Mouse (Mus musculus) midbrain, embryonic 15.5 days (tissue): Measurements from ENCODE around the gene Mast1. TPM values are rescaled to one million over a fixed set of nuclear protein-coding genes. Genes with fewer than 3 reads are reported as not detected.
"Not testable (repeated sequence)": the region's sequence is repeated elsewhere in the genome, so short reads cannot be mapped to it uniquely, and the experiment has no call there.

Experiments used
- ATAC-seq: fragments of 200-750 bp; cut with Nextera tagmentation; replicated peaks from 2 replicates; pipeline ENCODE4 v1.8.0; 2017; ENCODE audit warnings: moderate TSS enrichment
- H3K27ac ChIP-seq: fragments of 300-500 bp; sonication (generic); 2 replicates; pipeline ENCODE4 v1.5.1; 2015; ENCODE audit warnings: mild to moderate bottlenecking, inconsistent platforms
- H3K27me3 ChIP-seq: fragments of 300-500 bp; sonication (generic); replicated peaks from 2 replicates; pipeline ENCODE4 v1.6.1; 2015; ENCODE audit warnings: inconsistent platforms
- H3K36me3 ChIP-seq: fragments of 300-500 bp; sonication (generic); replicated peaks from 2 replicates; pipeline ENCODE4 v1.6.1; 2015; ENCODE audit warnings: inconsistent platforms
- H3K4me1 ChIP-seq: fragments of 300-500 bp; sonication (generic); 2 replicates; pipeline ENCODE4 v1.6.1; 2015; ENCODE audit warnings: inconsistent platforms
- H3K4me2 ChIP-seq: fragments of 300-500 bp; sonication (generic); 2 replicates; pipeline ENCODE4 v1.6.1; 2015; ENCODE audit warnings: inconsistent platforms, mild to moderate bottlenecking, moderate library complexity
- H3K4me3 ChIP-seq: fragments of 300-500 bp; sonication (generic); 2 replicates; pipeline ENCODE4 v1.5.1; 2015; ENCODE audit warnings: mild to moderate bottlenecking, inconsistent platforms
- H3K9ac ChIP-seq: fragments of 300-500 bp; sonication (generic); 2 replicates; pipeline ENCODE4 v1.6.1; 2015; ENCODE audit warnings: mild to moderate bottlenecking, inconsistent platforms
- H3K9me3 ChIP-seq: fragments of 300-500 bp; sonication (generic); 2 replicates; pipeline ENCODE4 v1.6.1; 2016; ENCODE audit warnings: inconsistent platforms
- WGBS: fragments of 180-500 bp; shearing (Covaris S2); methylation state at CpG from one replicate; pipeline ENCODE4 v1.1.7; 2015; ENCODE audit warnings: mixed read lengths; 5-methylcytosine and 5-hydroxymethylcytosine counted together
- polyA plus RNA-seq: library from polyadenylated mRNA; unstranded; fragments of >200 nt; fragmentation: Nextera tagmentation; extraction: Ambion mirVana; gene quantifications from 2 replicates; pipeline ENCODE4 v1.2.1, GENCODE M21; 2015

Gene Mast1
- polyA plus RNA-seq, 1 experiment from 2014 or later, result 84.8 TPM

GRCm38 (mm10) chr8:84911854-84912253 is 25.3 kb downstream of the Mast1 start:
- no peak overlapping the region for H3K9ac ChIP-seq
- H3K4me2 ChIP-seq, result no peak overlapping the region
- ATAC-seq, result no peak
- H3K4me1 ChIP-seq, result peaks cover 16% of the 10 kb centered on the region; the same call in 1 of the 2 replicates
- peaks cover 35% of the 10 kb centered on the region for H3K27me3 ChIP-seq
- 81% methylated on average over 9 of the region's 9 CpGs for WGBS
- no peaks in the 10 kb centered on the region for H3K9me3 ChIP-seq
- no peak overlapping the region for H3K4me3 ChIP-seq
- H3K36me3 ChIP-seq, result peaks cover 49% of the 10 kb centered on the region
- no peak overlapping the region for H3K27ac ChIP-seq

- Histone ChIP-seq H3K4me1 (peaks cover 16% of the 10 kb centered on the region; the same call in 1 of the 2 replicates), H3K4me2 (no peak overlapping the region), H3K27ac (no peak overlapping the region), H3K36me3 (peaks cover 36% of the 10 kb centered on the region), H3K9ac (no peak overlapping the region), H3K27me3 (peaks cover 34% of the 10 kb centered on the region), H3K4me3 (no peak overlapping the region), H3K9me3 (no peaks in the 10 kb centered on the region)
- no peak for ATAC-seq
- WGBS, result 92% methylated on average over 6 of the region's 6 CpGs
These were observed 26.6 kb downstream of the Mast1 start for GRCm38 (mm10) chr8:84910551-84910950.

GRCm38 (mm10) chr8:84909949-84910348 is 27.2 kb downstream of the Mast1 start:
- no peak overlapping the region for H3K4me2 ChIP-seq
- H3K4me1 ChIP-seq, result peaks cover 16% of the 10 kb centered on the region; the same call in 1 of the 2 replicates
- no peak overlapping the region for H3K9ac ChIP-seq
- 94% methylated on average over 5 of the region's 5 CpGs for WGBS
- no peak overlapping the region for H3K4me3 ChIP-seq
- no peak for ATAC-seq
- peaks cover 30% of the 10 kb centered on the region for H3K36me3 ChIP-seq
- no peaks in the 10 kb centered on the region for H3K9me3 ChIP-seq
- H3K27me3 ChIP-seq, result peaks cover 29% of the 10 kb centered on the region
- H3K27ac ChIP-seq, result no peak overlapping the region

DNA sequence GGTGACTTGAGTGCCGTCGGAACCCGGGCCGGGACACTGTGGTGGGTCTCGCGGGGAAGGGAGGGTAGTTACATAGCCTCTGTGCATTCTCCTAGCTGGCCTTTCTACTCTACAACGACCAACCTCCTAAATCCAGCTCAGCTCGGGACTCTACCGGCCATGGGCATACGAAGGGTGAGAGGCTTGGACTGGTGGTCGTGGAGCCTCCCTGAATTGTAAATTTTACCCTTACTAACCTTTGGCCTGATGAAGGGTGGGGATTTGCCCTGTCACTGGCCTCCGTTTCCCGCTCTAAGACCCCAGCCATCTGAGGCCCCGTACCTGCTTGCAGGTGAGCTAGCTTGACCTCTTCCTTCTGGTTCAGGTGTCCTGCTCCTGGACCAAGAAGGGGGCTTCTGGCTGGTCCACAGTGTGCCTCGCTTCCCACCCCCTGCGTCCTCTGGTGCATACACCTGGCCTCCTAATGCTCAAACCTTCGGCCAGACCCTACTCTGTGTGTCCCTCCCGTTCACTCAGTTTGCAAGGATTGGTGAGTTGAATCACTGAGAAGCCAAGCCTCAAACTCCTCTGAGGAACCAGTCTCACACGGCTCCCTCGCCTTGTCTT is 27.9 kb downstream of the Mast1 start:
- H3K27me3 ChIP-seq, result peaks cover 28% of the 10 kb centered on the region
- WGBS, result 49% methylated on average over 20 of the region's 20 CpGs
- no peaks in the 10 kb centered on the region for H3K9me3 ChIP-seq
- H3K36me3 ChIP-seq, result peaks cover 23% of the 10 kb centered on the region
- H3K27ac ChIP-seq, result no peak overlapping the region
- H3K9ac ChIP-seq, result no peak overlapping the region; the same call in 1 of the 2 replicates
- ATAC-seq, result peak; percentile 18
- peaks cover 16% of the 10 kb centered on the region; the same call in 1 of the 2 replicates for H3K4me1 ChIP-seq
- peak overlapping the region; percentile 33 for H3K4me3 ChIP-seq
- peak overlapping the region; percentile 50 for H3K4me2 ChIP-seq

GRCm38 (mm10) chr8:84908421-84909161 is 28.6 kb downstream of the Mast1 start, which contains the start of gene Dnase2a:
Gene Dnase2a (plus strand): TSS chr8:84908560.
- H3K27me3 ChIP-seq, result peaks cover 24% of the 10 kb centered on the region
- H3K27ac ChIP-seq, result no peak within 1 kb of the TSS
- ATAC-seq, result peak; percentile 65
- peak within 1 kb of the TSS; percentile 33 for H3K4me3 ChIP-seq
- peak within 1 kb of the TSS; percentile 17; the same call in 1 of the 2 replicates for H3K9ac ChIP-seq
- H3K4me1 ChIP-seq, result peaks cover 17% of the 10 kb centered on the region
- 2% methylated on average over 45 of the region's 45 CpGs for WGBS
- H3K4me2 ChIP-seq, result peak within 1 kb of the TSS; percentile 50
- no peaks in the 10 kb centered on the region for H3K9me3 ChIP-seq
- peaks cover 20% of the 10 kb centered on the region for H3K36me3 ChIP-seq

DNA sequence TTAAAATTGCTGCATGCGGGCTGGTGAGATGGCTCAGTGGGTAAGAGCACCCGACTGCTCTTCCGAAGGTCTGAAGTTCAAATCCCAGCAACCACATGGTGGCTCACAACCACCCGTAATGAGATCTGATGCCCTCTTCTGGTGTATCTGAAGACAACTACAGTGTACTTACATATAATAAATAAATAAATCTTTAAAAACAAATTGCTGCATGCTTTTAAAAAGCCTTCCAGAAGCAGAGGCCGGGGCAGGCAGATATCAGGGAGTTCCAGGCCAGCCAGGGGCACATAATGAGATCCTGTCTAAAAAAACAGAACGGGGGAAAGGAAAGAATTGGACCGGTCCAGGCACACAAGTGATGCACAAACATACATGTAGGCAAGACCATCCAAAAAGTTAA is 29.2 kb downstream of the Mast1 start:
- Histone ChIP-seq H3K4me3 (peak overlapping the region; percentile 33), H3K36me3 (peaks cover 16% of the 10 kb centered on the region), H3K27me3 (peaks cover 24% of the 10 kb centered on the region), H3K4me1 (peaks cover 21% of the 10 kb centered on the region), H3K4me2 (peak overlapping the region; percentile 50)
- not testable (repeated sequence) for H3K9me3 ChIP-seq, H3K27ac ChIP-seq, H3K9ac ChIP-seq, ATAC-seq
- 23% methylated on average over 7 of the region's 7 CpGs for WGBS

- H3K9me3 ChIP-seq, result no peaks in the 10 kb centered on the region
- H3K36me3 ChIP-seq, result peaks cover 12% of the 10 kb centered on the region
- H3K9ac ChIP-seq, result no peak overlapping the region
- peaks cover 26% of the 10 kb centered on the region for H3K27me3 ChIP-seq
- H3K4me2 ChIP-seq, result no peak overlapping the region
- peaks cover 23% of the 10 kb centered on the region for H3K4me1 ChIP-seq
- 79% methylated on average over 8 of the region's 8 CpGs for WGBS
- H3K4me3 ChIP-seq, result no peak overlapping the region
- no peak overlapping the region for H3K27ac ChIP-seq
- no peak for ATAC-seq
These were observed 29.7 kb downstream of the Mast1 start for GRCm38 (mm10) chr8:84907493-84907892.

GRCm38 (mm10) chr8:84907037-84907436 is 30.1 kb downstream of the Mast1 start:
- no peaks in the 10 kb centered on the region for H3K9me3 ChIP-seq
- H3K9ac ChIP-seq, result no peak overlapping the region
- ATAC-seq, result no peak
- H3K36me3 ChIP-seq, result peaks cover 7% of the 10 kb centered on the region
- H3K4me3 ChIP-seq, result no peak overlapping the region
- H3K27ac ChIP-seq, result no peak overlapping the region
- peaks cover 21% of the 10 kb centered on the region for H3K27me3 ChIP-seq
- WGBS, result 92% methylated on average over 9 of the region's 9 CpGs
- no peak overlapping the region for H3K4me2 ChIP-seq
- peaks cover 24% of the 10 kb centered on the region for H3K4me1 ChIP-seq

- H3K4me1 ChIP-seq, result peaks cover 24% of the 10 kb centered on the region
- H3K36me3 ChIP-seq, result no peaks in the 10 kb centered on the region
- no peak overlapping the region for H3K4me3 ChIP-seq
- no peak overlapping the region for H3K27ac ChIP-seq
- ATAC-seq, result no peak
- H3K9me3 ChIP-seq, result no peaks in the 10 kb centered on the region
- 88% methylated on average over 7 of the region's 7 CpGs for WGBS
- peaks cover 11% of the 10 kb centered on the region for H3K27me3 ChIP-seq
- no peak overlapping the region for H3K9ac ChIP-seq
- no peak overlapping the region for H3K4me2 ChIP-seq
These were observed 32.8 kb downstream of the Mast1 start for GRCm38 (mm10) chr8:84904351-84904750.

GRCm38 (mm10) chr8:84902920-84903661 is 34.1 kb downstream of the Mast1 start:
- ATAC-seq, result peak; percentile 75
- Histone ChIP-seq H3K9ac (peak overlapping the region; percentile 46), H3K4me1 (peaks cover 13% of the 10 kb centered on the region), H3K36me3 (no peaks in the 10 kb centered on the region), H3K27me3 (peaks cover 9% of the 10 kb centered on the region), H3K4me3 (peak overlapping the region; percentile 48), H3K27ac (no peak overlapping the region), H3K9me3 (no peaks in the 10 kb centered on the region), H3K4me2 (peak overlapping the region; percentile 98)
- under 1% methylated on average over 68 of the region's 68 CpGs for WGBS

DNA sequence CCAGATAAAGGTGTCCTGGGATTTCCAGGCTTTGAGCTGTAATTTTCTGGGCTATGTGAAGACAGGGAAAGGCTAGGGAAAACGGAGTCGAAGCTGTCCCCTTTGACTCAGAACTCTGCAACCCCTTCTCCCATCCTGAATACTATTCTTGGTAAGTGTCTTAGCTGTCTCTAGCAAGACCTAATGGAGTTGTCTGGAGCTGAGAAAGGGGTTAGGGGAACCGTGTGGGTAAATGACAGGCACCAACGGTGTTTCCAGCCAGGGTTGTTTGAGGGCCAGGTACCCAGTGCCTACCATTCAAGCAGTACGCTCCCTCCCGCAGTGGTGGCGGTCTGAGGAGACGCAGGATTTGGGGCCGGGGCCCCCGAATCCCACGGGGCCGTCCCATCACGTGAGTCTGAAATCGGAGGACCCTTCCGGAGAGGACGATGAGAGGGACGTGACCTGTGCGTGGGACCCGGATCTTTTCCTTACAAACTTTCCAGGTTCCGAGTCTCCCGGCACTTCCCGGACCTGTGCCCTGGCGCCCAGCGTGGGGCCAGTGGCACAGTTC is 34.7 kb downstream of the Mast1 start:
- ATAC-seq, result 0 out of 2 replicates have a peak, but pooled peaks have one; percentile 2
- Histone ChIP-seq H3K4me3 (peak overlapping the region; percentile 48), H3K9me3 (no peaks in the 10 kb centered on the region), H3K4me1 (peaks cover 13% of the 10 kb centered on the region), H3K9ac (peak overlapping the region; percentile 46), H3K27ac (no peak overlapping the region), H3K27me3 (peaks cover 9% of the 10 kb centered on the region), H3K4me2 (peak overlapping the region; percentile 98), H3K36me3 (no peaks in the 10 kb centered on the region)
- WGBS, result 4% methylated on average over 24 of the region's 24 CpGs

- H3K36me3 ChIP-seq, result no peaks in the 10 kb centered on the region
- H3K27me3 ChIP-seq, result peaks cover 9% of the 10 kb centered on the region
- no peak for ATAC-seq
- H3K9ac ChIP-seq, result peak within 1 kb of the TSS; percentile 46
- no peak within 1 kb of the TSS for H3K27ac ChIP-seq
- H3K4me3 ChIP-seq, result peak within 1 kb of the TSS; percentile 48
- WGBS, result 76% methylated on average over 3 of the region's 3 CpGs
- peak within 1 kb of the TSS; percentile 98 for H3K4me2 ChIP-seq
- peaks cover 13% of the 10 kb centered on the region for H3K4me1 ChIP-seq
- no peaks in the 10 kb centered on the region for H3K9me3 ChIP-seq
These were observed 35.4 kb downstream of the Mast1 start, which contains the start of gene Klf1 for GRCm38 (mm10) chr8:84901752-84902151. Gene Klf1 (plus strand): TSS chr8:84901928.
